Mouse (Mus musculus) G1E (cell line): ENCODE measurements around the gene Olfr447. TPM values are rescaled to one million over a fixed set of nuclear protein-coding genes. Genes with fewer than 3 reads are reported as not detected.

Experiments used
- ATAC-seq: 2 replicates; pipeline ENCODE4 v1.8.0; 2016; ENCODE audit warnings: mild to moderate bottlenecking; ENCODE audit not compliant: insufficient number of reproducible peaks, poor library complexity, low FRiP score, severe bottlenecking; ENCODE audit errors: extremely low read depth
- DNase-seq: peaks from one replicate; pipeline ENCODE4 v3.0.0; 2012; ENCODE audit warnings: low spot score
- H3K27me3 ChIP-seq: 2 replicates; pipeline ENCODE4 v1.6.1; 2012; ENCODE audit warnings: mild to moderate bottlenecking, low read length, inconsistent platforms; ENCODE audit not compliant: insufficient read depth
- H3K36me3 ChIP-seq: replicated peaks from 2 replicates; pipeline ENCODE3; 2012; ENCODE audit warnings: mild to moderate bottlenecking, inconsistent platforms
- H3K4me1 ChIP-seq: 2 replicates; pipeline ENCODE4 v1.6.1; 2012; ENCODE audit warnings: low read depth, low read length, inconsistent platforms, mixed read lengths; ENCODE audit not compliant: insufficient read depth
- H3K4me3 ChIP-seq: 2 replicates; pipeline ENCODE4 v1.5.1; 2012; ENCODE audit warnings: low read depth, mild to moderate bottlenecking, inconsistent platforms, low read length, moderate library complexity, mixed read lengths
- H3K9me3 ChIP-seq: replicated peaks from 2 replicates; pipeline ENCODE4 v1.6.1; 2012; ENCODE audit warnings: inconsistent platforms
- CTCF ChIP-seq: IDR thresholded peaks from 2 replicates; pipeline ENCODE4 v1.5.1; 2012; ENCODE audit warnings: low read depth, low read length, inconsistent platforms, mixed read lengths
- GATA1 ChIP-seq: IDR thresholded peaks from 2 replicates; pipeline ENCODE4 v1.6.1; 2012; ENCODE audit warnings: borderline replicate concordance, low read length, inconsistent platforms, mixed read lengths
- GATA2 ChIP-seq: IDR thresholded peaks from 2 replicates; pipeline ENCODE4 v1.6.1; 2012; ENCODE audit warnings: low read depth, low read length, inconsistent platforms, borderline replicate concordance
- POLR2AphosphoS5 ChIP-seq: IDR thresholded peaks from 2 replicates; pipeline ENCODE4 v1.6.1; 2012; ENCODE audit warnings: low read depth, low read length, inconsistent platforms; ENCODE audit not compliant: insufficient replicate concordance
- TAL1 ChIP-seq: conservative IDR thresholded peaks from 2 replicates; pipeline ENCODE4 v1.6.1; 2012; ENCODE audit warnings: low read depth, low read length, inconsistent platforms, mixed read lengths
- polyA plus RNA-seq: library from polyadenylated mRNA; stranded (reverse); fragments of >175 nt; gene quantifications from 2 replicates; pipeline ENCODE4 v1.2.3, GENCODE M21; 2012
- total RNA-seq, 2 experiments: library from RNA; stranded (forward) in 1 of 2; stranded (reverse) in 1 of 2; fragments of 200-1000 nt in 1 of 2; fragments of >200 nt in 1 of 2; fragmentation: Nextera tagmentation in 1 of 2; gene quantifications; 2 replicates each; pipeline ENCODE4 v1.2.3; 2014 to 2017

The Olfr447 gene
- total and polyA plus RNA-seq, 3 experiments: 0.16 TPM; not detected in 2

GRCm38 (mm10) chr6:42921077-42921476 lies 12.4 kb downstream of the Olfr447 start, which contains the start of gene Olfr446:
TSS of gene Olfr446 (plus strand) at chr6:42921377.
- Histone ChIP-seq H3K4me3 (no peak within 1 kb of the TSS), H3K27me3 (no peaks in the 10 kb centered on the region), H3K9me3 (no peaks in the 10 kb centered on the region), H3K4me1 (no peaks in the 10 kb centered on the region), H3K36me3 (no peaks in the 10 kb centered on the region)
- TF ChIP-seq GATA2 (no peak), TAL1 (no peak), POLR2AphosphoS5 (no peak), CTCF (no peak), GATA1 (no peak)
- ATAC-seq (no peak), DNase-seq (no peak)

DNA sequence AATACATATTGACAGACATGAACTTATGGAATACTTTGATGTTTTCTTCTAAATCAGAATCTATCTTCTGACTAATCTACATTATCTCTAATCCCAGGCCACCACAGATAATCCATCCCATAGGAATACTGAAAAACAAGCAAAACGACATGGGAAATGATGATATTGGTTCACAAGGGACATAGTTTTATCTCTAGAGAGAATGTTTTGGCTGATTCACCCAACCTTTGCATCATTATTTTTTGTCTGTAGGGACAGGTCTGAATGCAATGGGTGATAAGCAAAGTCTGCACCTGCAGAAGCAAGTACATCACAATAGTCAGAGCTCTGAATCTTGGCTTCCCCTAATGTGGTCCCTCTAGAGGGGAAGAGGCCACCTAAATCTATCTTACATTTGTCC lies 40.1 kb downstream of the Olfr447 start, which contains the start of gene Olfr444:
Gene Olfr444, plus strand, starts transcription at position 301 of the 400 bp plus-strand sequence.
- H3K36me3 ChIP-seq: no peaks in the 10 kb centered on the region
- DNase-seq (no peak), ATAC-seq (no peak)
- no peak within 1 kb of the TSS for H3K4me3 ChIP-seq
- no peaks in the 10 kb centered on the region for H3K27me3 ChIP-seq
- TF ChIP-seq TAL1: no peak
- TF ChIP-seq CTCF: no peak
- no peak for TF ChIP-seq GATA2
- TF ChIP-seq POLR2AphosphoS5: no peak
- TF ChIP-seq GATA1: no peak
- H3K9me3 ChIP-seq: peaks cover 5% of the 10 kb centered on the region; the same call in 1 of the 2 replicates
- no peaks in the 10 kb centered on the region for H3K4me1 ChIP-seq

Other genes with a start within 250 kb of the Olfr447 start
- gene Tcaf1, start 198.8 kb upstream of the Olfr447 start, total RNA-seq (2014; fragmentation: Nextera tagmentation): not detected in 2 replicates
- 0.12 and 0.33 TPM in 2 replicates for gene Tcaf1, start 198.8 kb upstream of the Olfr447 start, total RNA-seq (2017)
- gene Tcaf1, start 198.8 kb upstream of the Olfr447 start, polyA plus RNA-seq: not detected in 2 replicates
- gene Olfr453, start 169.5 kb upstream of the Olfr447 start, total RNA-seq (2014; fragmentation: Nextera tagmentation): not detected in 2 replicates
- 0.11 and 0.12 TPM in 2 replicates for gene Olfr453, start 169.5 kb upstream of the Olfr447 start, total RNA-seq (2017)
- not detected in 2 replicates for gene Olfr453, start 169.5 kb upstream of the Olfr447 start, polyA plus RNA-seq
- not detected in 2 replicates for gene Olfr38, start 152.5 kb upstream of the Olfr447 start, total RNA-seq (2014; fragmentation: Nextera tagmentation)
- gene Olfr38, start 152.5 kb upstream of the Olfr447 start, total RNA-seq (2017): 0.17 and 0.22 TPM in 2 replicates
- not detected in 2 replicates for gene Olfr38, start 152.5 kb upstream of the Olfr447 start, polyA plus RNA-seq
- not detected in 2 replicates for gene Olfr452, start 123.8 kb upstream of the Olfr447 start, total RNA-seq (2014; fragmentation: Nextera tagmentation)
- 0.27 TPM in 1 of 2 replicates, not detected in the other for gene Olfr452, start 123.8 kb upstream of the Olfr447 start, total RNA-seq (2017)
- gene Olfr452, start 123.8 kb upstream of the Olfr447 start, polyA plus RNA-seq: not detected in 2 replicates
- gene Olfr450, start 96.9 kb upstream of the Olfr447 start, total RNA-seq (2014; fragmentation: Nextera tagmentation): not detected in 2 replicates
- not detected in 2 replicates for gene Olfr450, start 96.9 kb upstream of the Olfr447 start, total RNA-seq (2017)
- not detected in 2 replicates for gene Olfr450, start 96.9 kb upstream of the Olfr447 start, polyA plus RNA-seq
- not detected in 2 replicates for gene Olfr449, start 74.5 kb upstream of the Olfr447 start, total RNA-seq (2014; fragmentation: Nextera tagmentation)
- not detected in 2 replicates for gene Olfr449, start 74.5 kb upstream of the Olfr447 start, total RNA-seq (2017)
- gene Olfr449, start 74.5 kb upstream of the Olfr447 start, polyA plus RNA-seq: not detected in 2 replicates
- gene Olfr448, start 18.4 kb upstream of the Olfr447 start, total RNA-seq (2014; fragmentation: Nextera tagmentation): not detected in 2 replicates
- 0.05 TPM in 1 of 2 replicates, not detected in the other for gene Olfr448, start 18.4 kb upstream of the Olfr447 start, total RNA-seq (2017)
- not detected in 2 replicates for gene Olfr448, start 18.4 kb upstream of the Olfr447 start, polyA plus RNA-seq
- gene Olfr446, start 12.5 kb downstream of the Olfr447 start, total RNA-seq (2014; fragmentation: Nextera tagmentation): not detected in 2 replicates
- 0.11 and 0.12 TPM in 2 replicates for gene Olfr446, start 12.5 kb downstream of the Olfr447 start, total RNA-seq (2017)
- gene Olfr446, start 12.5 kb downstream of the Olfr447 start, polyA plus RNA-seq: not detected in 2 replicates
- not detected in 2 replicates for gene Olfr444, start 40.2 kb downstream of the Olfr447 start, total RNA-seq (2014; fragmentation: Nextera tagmentation)
- gene Olfr444, start 40.2 kb downstream of the Olfr447 start, total RNA-seq (2017): not detected in 2 replicates
- not detected in 2 replicates for gene Olfr444, start 40.2 kb downstream of the Olfr447 start, polyA plus RNA-seq
- not detected in 2 replicates for gene Olfr441, start 197.5 kb downstream of the Olfr447 start, total RNA-seq (2014; fragmentation: Nextera tagmentation)
- not detected in 2 replicates for gene Olfr441, start 197.5 kb downstream of the Olfr447 start, total RNA-seq (2017)
- not detected in 2 replicates for gene Olfr441, start 197.5 kb downstream of the Olfr447 start, polyA plus RNA-seq
- gene Olfr237-ps1, start 237.7 kb downstream of the Olfr447 start, total RNA-seq (2014; fragmentation: Nextera tagmentation): not detected in 2 replicates
- gene Olfr237-ps1, start 237.7 kb downstream of the Olfr447 start, total RNA-seq (2017): 0.16 TPM in 1 of 2 replicates, not detected in the other
- gene Olfr237-ps1, start 237.7 kb downstream of the Olfr447 start, polyA plus RNA-seq: not detected in 2 replicates